Mouse (Mus musculus): ENCODE measurements around the gene Fbxo48.

DNA sequence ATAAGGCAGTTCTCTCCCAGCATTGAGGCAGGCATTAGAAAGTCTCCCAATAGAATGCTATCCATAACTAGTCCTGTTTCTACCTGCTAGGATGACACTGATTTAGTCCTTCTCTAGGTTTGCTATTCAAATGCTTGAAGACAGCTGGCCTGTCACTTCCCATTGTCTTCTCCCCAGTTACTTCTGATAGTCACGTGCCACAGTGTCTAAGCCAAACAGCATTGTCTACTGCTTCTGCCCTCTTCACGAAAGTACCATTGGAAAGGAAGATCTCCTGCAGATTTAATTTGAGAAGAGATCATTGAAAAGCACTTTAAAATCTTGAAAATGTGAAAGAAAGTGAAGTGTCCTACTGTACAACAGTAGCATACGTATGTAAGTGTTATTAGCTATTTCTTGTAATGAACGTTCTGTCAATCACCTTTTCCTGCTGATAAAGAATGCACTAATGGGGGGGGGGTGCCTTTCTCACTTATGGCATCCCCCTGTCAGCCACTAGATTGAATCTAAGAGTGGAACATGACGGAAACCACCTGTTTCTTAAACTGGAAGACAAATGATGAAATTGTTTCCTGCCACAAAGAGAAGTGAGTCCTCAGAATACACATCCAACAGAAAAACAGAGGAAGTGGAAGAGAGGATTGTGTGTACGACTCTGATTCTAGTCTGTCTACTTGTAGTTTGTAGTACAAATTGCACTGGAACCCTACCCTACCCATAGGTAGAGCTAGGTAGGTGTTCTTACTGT is 5.1 kb downstream of the Fbxo48 start:
- TF ChIP-seq GATA1 (IDR thresholded peaks at IDR 0.05; ENCODE audit: low read length), result no peak
- no peak for TF ChIP-seq TAL1 (IDR thresholded peaks at IDR 0.05; ENCODE audit: low read length)
